Mouse (Mus musculus): ENCODE results near the gene Col28a1. TPM values are rescaled to one million over a fixed set of nuclear protein-coding genes. Genes with fewer than 3 reads are reported as not detected.

Col28a1 gene
- not detected for polyA plus RNA-seq (2017; shearing (Covaris generic))

DNA sequence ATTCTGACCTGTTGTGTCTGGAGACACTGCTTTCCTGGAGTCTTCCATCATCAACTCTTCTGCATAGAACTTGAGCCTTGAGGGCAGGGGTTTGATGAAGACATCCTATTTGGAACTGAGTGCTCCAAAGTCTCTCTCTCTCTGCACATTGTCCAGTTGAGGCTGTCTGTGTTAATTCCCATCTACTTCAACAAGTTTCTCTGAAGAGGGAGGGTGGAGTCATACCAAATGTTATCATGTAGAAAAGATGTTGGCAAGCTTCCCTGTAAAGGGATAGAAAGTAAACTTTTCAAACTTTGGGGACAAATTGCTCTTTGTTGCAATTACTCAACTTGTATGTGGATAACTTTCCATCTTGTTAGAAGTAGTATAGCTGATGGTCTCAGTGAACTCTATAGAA, at the start of gene Col28a1:
Gene Col28a1 (minus strand): TSS at position 101 of the 400 bp plus-strand sequence.

DNA sequence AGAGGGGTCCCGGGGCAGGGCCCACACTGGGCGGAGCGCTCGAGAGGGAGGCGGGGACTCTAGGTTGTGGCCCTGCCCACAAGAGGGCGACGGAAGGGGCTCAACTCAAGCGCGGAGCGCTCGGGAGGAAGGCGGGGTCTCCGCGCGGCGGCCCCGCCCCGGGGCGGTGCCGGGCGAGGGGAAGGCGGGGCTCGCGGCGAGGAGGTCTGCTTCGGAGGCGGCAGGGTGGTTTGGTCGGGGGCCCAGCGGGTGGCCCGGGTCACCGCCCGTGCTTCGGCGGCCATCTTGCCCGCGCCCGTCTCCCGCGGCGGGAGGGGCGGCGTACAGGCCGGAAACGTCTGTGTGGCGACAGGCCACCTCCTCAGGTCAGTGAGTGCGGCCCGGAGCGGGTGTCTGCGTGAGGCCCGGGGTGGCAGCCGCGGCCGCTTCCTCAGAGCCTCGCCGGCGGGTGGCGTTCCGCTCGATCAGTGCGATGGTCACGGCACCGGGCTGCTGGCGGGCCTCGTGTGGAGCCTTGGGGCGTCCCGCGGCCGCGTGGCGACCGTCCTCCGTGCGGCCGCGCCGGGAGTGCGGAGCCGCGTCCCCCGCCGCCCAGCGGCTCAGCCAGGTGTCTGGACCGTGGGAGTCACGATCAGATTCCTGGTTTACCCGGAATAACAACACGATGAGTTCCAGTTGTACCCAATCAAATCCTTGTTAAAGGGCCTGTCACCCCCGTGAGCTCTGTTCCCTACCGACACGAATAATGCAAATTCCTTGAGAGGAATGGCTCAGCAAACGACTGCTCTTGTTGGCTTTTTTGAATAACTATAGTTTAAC, 16.8 kb upstream of the Col28a1 start, which contains the start of gene Mios:
Gene Mios (plus strand): TSS at position 176 of the 819 bp plus-strand sequence.

Other genes with a start within 250 kb of the Col28a1 start
- 21.5 TPM for gene Mios, start 16.6 kb upstream of the Col28a1 start, polyA plus RNA-seq (2017; shearing (Covaris generic))
- 39.9 TPM for gene Rpa3, start 66.6 kb upstream of the Col28a1 start, polyA plus RNA-seq (2017; shearing (Covaris generic))
- gene Umad1, start 66.7 kb upstream of the Col28a1 start, polyA plus RNA-seq (2017; shearing (Covaris generic)) = 12.4 TPM
- 1.7 TPM for gene Gm45062, start 66.8 kb upstream of the Col28a1 start, polyA plus RNA-seq (2017; shearing (Covaris generic))